Mouse (Mus musculus) forebrain, embryonic 12.5 days (tissue): ENCODE measurements at regions not wholly inside any gene's neighbourhood (a gene's known extent, or its start where the extent isn't known, plus 50 kb on each side); places are given as distances from the start of the nearest gene placed in this dataset.

Experiments
- ATAC-seq: fragments of 200-750 bp; cut with Nextera tagmentation; 2 replicates; pipeline ENCODE4 v1.8.0; 2017; ENCODE audit warnings: moderate TSS enrichment; ENCODE audit not compliant: low FRiP score
- H3K27ac ChIP-seq: fragments of 300-500 bp; sonication (generic); 2 replicates; pipeline ENCODE4 v1.5.1; 2016; ENCODE audit warnings: mild to moderate bottlenecking
- H3K27me3 ChIP-seq: fragments of 300-500 bp; sonication (generic); 2 replicates; pipeline ENCODE4 v1.6.1; 2016; ENCODE audit warnings: mild to moderate bottlenecking
- H3K36me3 ChIP-seq: fragments of 300-500 bp; sonication (generic); replicated peaks from 2 replicates; pipeline ENCODE4 v1.6.1; 2016; ENCODE audit warnings: mild to moderate bottlenecking
- H3K4me1 ChIP-seq: fragments of 300-500 bp; sonication (generic); 2 replicates; pipeline ENCODE4 v1.6.1; 2016
- H3K4me2 ChIP-seq: fragments of 300-500 bp; sonication (generic); 2 replicates; pipeline ENCODE4 v1.6.1; 2016; ENCODE audit warnings: mild to moderate bottlenecking, moderate library complexity
- H3K4me3 ChIP-seq: fragments of 300-500 bp; sonication (generic); replicated peaks from 2 replicates; pipeline ENCODE4 v1.5.1; 2016; ENCODE audit warnings: mild to moderate bottlenecking
- H3K9ac ChIP-seq: fragments of 300-500 bp; sonication (generic); 2 replicates; pipeline ENCODE4 v1.6.1; 2016; ENCODE audit warnings: mild to moderate bottlenecking
- H3K9me3 ChIP-seq: fragments of 300-500 bp; sonication (generic); 2 replicates; pipeline ENCODE4 v1.6.1; 2016
- WGBS: fragments of 180-500 bp; shearing (Covaris S2); methylation state at CpG from one replicate; pipeline ENCODE4 v1.1.7; 2016; 5-methylcytosine and 5-hydroxymethylcytosine counted together

GRCm38 (mm10) chr7:134436917-134437316 lies 51.5 kb upstream of the D7Ertd443e start:
- no peak overlapping the region for H3K27ac ChIP-seq
- H3K27me3 ChIP-seq = no peaks in the 10 kb centered on the region
- H3K9ac ChIP-seq = no peak overlapping the region
- H3K9me3 ChIP-seq = no peaks in the 10 kb centered on the region
- H3K4me3 ChIP-seq = no peak overlapping the region
- ATAC-seq = no peak
- no peaks in the 10 kb centered on the region for H3K4me1 ChIP-seq
- no peak overlapping the region for H3K4me2 ChIP-seq
- no peaks in the 10 kb centered on the region for H3K36me3 ChIP-seq
- 93% methylated on average over 3 of the region's 3 CpGs for WGBS

GRCm38 (mm10) chr7:134439281-134439680 lies 53.8 kb upstream of the D7Ertd443e start:
- H3K9ac ChIP-seq = no peak overlapping the region
- no peak overlapping the region for H3K27ac ChIP-seq
- no peaks in the 10 kb centered on the region for H3K36me3 ChIP-seq
- no peaks in the 10 kb centered on the region for H3K4me1 ChIP-seq
- H3K9me3 ChIP-seq = no peaks in the 10 kb centered on the region
- no peak overlapping the region for H3K4me2 ChIP-seq
- H3K4me3 ChIP-seq = no peak overlapping the region
- no peaks in the 10 kb centered on the region for H3K27me3 ChIP-seq
- ATAC-seq = no peak
- WGBS = 92% methylated on average over 5 of the region's 5 CpGs

GRCm38 (mm10) chr7:134445008-134445806 lies 59.7 kb upstream of the D7Ertd443e start:
- no peak overlapping the region for H3K4me3 ChIP-seq
- H3K9me3 ChIP-seq = no peaks in the 10 kb centered on the region
- WGBS = 73% methylated on average over 8 of the region's 8 CpGs
- H3K27me3 ChIP-seq = no peaks in the 10 kb centered on the region
- H3K9ac ChIP-seq = no peak overlapping the region
- H3K4me2 ChIP-seq = no peak overlapping the region
- no peaks in the 10 kb centered on the region for H3K4me1 ChIP-seq
- no peaks in the 10 kb centered on the region for H3K36me3 ChIP-seq
- no peak overlapping the region for H3K27ac ChIP-seq
- ATAC-seq = no peak

GRCm38 (mm10) chr7:134447648-134448202 lies 62.3 kb upstream of the D7Ertd443e start:
- H3K27ac ChIP-seq = no peak overlapping the region
- H3K4me2 ChIP-seq = no peak overlapping the region
- no peaks in the 10 kb centered on the region for H3K36me3 ChIP-seq
- H3K9ac ChIP-seq = no peak overlapping the region
- ATAC-seq = no peak
- H3K4me1 ChIP-seq = no peaks in the 10 kb centered on the region
- H3K9me3 ChIP-seq = no peaks in the 10 kb centered on the region
- H3K27me3 ChIP-seq = no peaks in the 10 kb centered on the region
- H3K4me3 ChIP-seq = no peak overlapping the region

- H3K27me3 ChIP-seq = no peaks in the 10 kb centered on the region
- H3K4me1 ChIP-seq = no peaks in the 10 kb centered on the region
- H3K4me3 ChIP-seq = no peak overlapping the region
- H3K27ac ChIP-seq = no peak overlapping the region
- 83% methylated on average over 2 of the region's 2 CpGs for WGBS
- no peak overlapping the region for H3K4me2 ChIP-seq
- no peak overlapping the region for H3K9ac ChIP-seq
- H3K9me3 ChIP-seq = 0 out of 2 replicates have a peak, but pooled peaks cover 4% of the 10 kb centered on the region
- ATAC-seq = no peak
- H3K36me3 ChIP-seq = no peaks in the 10 kb centered on the region
Measured at GRCm38 (mm10) chr7:134448831-134449230, 63.4 kb upstream of the D7Ertd443e start.

GRCm38 (mm10) chr7:134462677-134463076 lies 77.2 kb upstream of the D7Ertd443e start:
- whole genome bisulfite sequencing = 95% methylated on average over 3 of the region's 3 CpGs
- no peak for ATAC-seq

GRCm38 (mm10) chr7:134463380-134463779 lies 77.9 kb upstream of the D7Ertd443e start:
- peaks cover 4% of the 10 kb centered on the region; the same call in 1 of the 2 replicates for H3K4me1 ChIP-seq
- 95% methylated on average over 4 of the region's 4 CpGs for WGBS
- no peak overlapping the region for H3K4me2 ChIP-seq
- no peak overlapping the region for H3K27ac ChIP-seq
- no peaks in the 10 kb centered on the region for H3K36me3 ChIP-seq
- ATAC-seq = no peak
- H3K27me3 ChIP-seq = no peaks in the 10 kb centered on the region
- H3K9ac ChIP-seq = no peak overlapping the region
- no peak overlapping the region for H3K4me3 ChIP-seq
- H3K9me3 ChIP-seq = no peaks in the 10 kb centered on the region

More at GRCm38 (mm10) chr7:134462677-134463076, 77.2 kb upstream of the D7Ertd443e start:
- Histone ChIP-seq H3K36me3 (no peaks in the 10 kb centered on the region), H3K9ac (no peak overlapping the region), H3K27me3 (no peaks in the 10 kb centered on the region), H3K4me1 (peaks cover 4% of the 10 kb centered on the region; the same call in 1 of the 2 replicates), H3K4me2 (no peak overlapping the region), H3K9me3 (no peaks in the 10 kb centered on the region), H3K27ac (no peak overlapping the region), H3K4me3 (no peak overlapping the region)

- no peaks in the 10 kb centered on the region for H3K36me3 ChIP-seq
- no peak overlapping the region for H3K27ac ChIP-seq
- ATAC-seq = no peak
- 93% methylated on average over 3 of the region's 3 CpGs for WGBS
- no peak overlapping the region for H3K9ac ChIP-seq
- no peaks in the 10 kb centered on the region for H3K9me3 ChIP-seq
- no peak overlapping the region for H3K4me3 ChIP-seq
- no peak overlapping the region for H3K4me2 ChIP-seq
- no peaks in the 10 kb centered on the region for H3K27me3 ChIP-seq
- peaks cover under 1% of the 10 kb centered on the region; the same call in 1 of the 2 replicates for H3K4me1 ChIP-seq
Measured at GRCm38 (mm10) chr7:134467216-134467615, 81.8 kb upstream of the D7Ertd443e start.

- no peak for ATAC-seq
- H3K27me3 ChIP-seq = no peaks in the 10 kb centered on the region
- no peak overlapping the region for H3K4me3 ChIP-seq
- no peaks in the 10 kb centered on the region for H3K4me1 ChIP-seq
- no peaks in the 10 kb centered on the region for H3K36me3 ChIP-seq
- H3K4me2 ChIP-seq = no peak overlapping the region
- no peaks in the 10 kb centered on the region for H3K9me3 ChIP-seq
- 35% methylated on average over 2 of the region's 2 CpGs for WGBS
- H3K27ac ChIP-seq = no peak overlapping the region
- no peak overlapping the region for H3K9ac ChIP-seq
Measured at GRCm38 (mm10) chr7:134471286-134471685, 85.8 kb upstream of the D7Ertd443e start.

- no peaks in the 10 kb centered on the region for H3K9me3 ChIP-seq
- H3K4me3 ChIP-seq = no peak overlapping the region
- no peak for ATAC-seq
- H3K27me3 ChIP-seq = no peaks in the 10 kb centered on the region
- H3K9ac ChIP-seq = no peak overlapping the region
- no peak overlapping the region for H3K27ac ChIP-seq
- H3K36me3 ChIP-seq = no peaks in the 10 kb centered on the region
- no peaks in the 10 kb centered on the region for H3K4me1 ChIP-seq
- WGBS = 58% methylated on average over 4 of the region's 4 CpGs
- no peak overlapping the region for H3K4me2 ChIP-seq
Measured at GRCm38 (mm10) chr7:134491326-134491725, 105.9 kb upstream of the D7Ertd443e start.

- Histone ChIP-seq H3K27ac (no peak overlapping the region), H3K4me2 (no peak overlapping the region), H3K4me3 (no peak overlapping the region), H3K9me3 (no peaks in the 10 kb centered on the region), H3K9ac (no peak overlapping the region), H3K27me3 (no peaks in the 10 kb centered on the region), H3K4me1 (peaks cover 16% of the 10 kb centered on the region; the same call in 1 of the 2 replicates), H3K36me3 (no peaks in the 10 kb centered on the region)
- no peak for ATAC-seq
- WGBS = 72% methylated on average over 11 of the region's 11 CpGs
Measured at GRCm38 (mm10) chr7:134497219-134497618, 111.8 kb upstream of the D7Ertd443e start.

GRCm38 (mm10) chr7:134497870-134498269 lies 112.4 kb upstream of the D7Ertd443e start:
- Histone ChIP-seq H3K27ac (no peak overlapping the region), H3K4me1 (peaks cover 16% of the 10 kb centered on the region; the same call in 1 of the 2 replicates), H3K36me3 (no peaks in the 10 kb centered on the region), H3K27me3 (no peaks in the 10 kb centered on the region), H3K4me3 (no peak overlapping the region), H3K9ac (no peak overlapping the region), H3K9me3 (no peaks in the 10 kb centered on the region), H3K4me2 (no peak overlapping the region)
- no peak for ATAC-seq
- WGBS = 79% methylated on average over 4 of the region's 4 CpGs

- H3K9me3 ChIP-seq = no peaks in the 10 kb centered on the region
- H3K4me1 ChIP-seq = peaks cover 16% of the 10 kb centered on the region; the same call in 1 of the 2 replicates
- H3K36me3 ChIP-seq = no peaks in the 10 kb centered on the region
- no peak for ATAC-seq
- WGBS = 75% methylated on average over 9 of the region's 9 CpGs
- H3K4me2 ChIP-seq = no peak overlapping the region
- no peaks in the 10 kb centered on the region for H3K27me3 ChIP-seq
- H3K27ac ChIP-seq = no peak overlapping the region
- no peak overlapping the region for H3K4me3 ChIP-seq
- H3K9ac ChIP-seq = no peak overlapping the region
Measured at GRCm38 (mm10) chr7:134498716-134499115, 113.3 kb upstream of the D7Ertd443e start.
